Mouse (Mus musculus): ENCODE measurements around the gene Cd3g. TPM values are rescaled to one million over a fixed set of nuclear protein-coding genes. Genes with fewer than 3 reads are reported as not detected.
A peak's percentile ranks its signal among the peaks of the same experiment; 100 is the strongest.
"Not testable (repeated sequence)": the region's sequence is repeated elsewhere in the genome, so short reads cannot be mapped to it uniquely, and the experiment has no call there.

Cd3g gene
- polyA plus RNA-seq, 1 experiment, result not detected

DNA sequence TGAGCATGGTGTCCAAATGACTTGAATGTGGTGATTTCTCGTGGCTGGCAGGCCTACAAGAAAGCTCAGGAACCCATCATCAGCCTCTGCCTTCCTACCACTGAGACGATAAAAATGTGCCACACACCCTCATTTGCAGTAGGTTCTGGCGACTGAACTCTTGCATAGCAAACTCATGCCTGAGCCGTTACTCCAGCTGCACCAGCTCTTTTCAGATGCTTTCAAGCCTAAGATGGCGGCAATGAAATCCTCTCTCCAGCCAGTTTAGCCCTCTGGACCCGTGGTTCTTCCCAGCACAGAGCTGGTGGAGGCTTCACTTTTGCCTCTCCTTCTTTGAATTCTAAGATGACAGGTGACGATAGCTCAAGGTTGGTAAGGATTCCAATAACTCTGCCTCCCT is 425 bp downstream of the Cd3g start:
- Histone ChIP-seq H3K4me3 (ENCODE audit: insufficient read depth, low read length) (no peak overlapping the region), H3K4me1 (ENCODE audit: control insufficient read depth, insufficient read depth, low read length) (no peaks in the 10 kb centered on the region), H3K27ac (ENCODE audit: insufficient read depth, low read length) (no peak overlapping the region)
- no peak for TF ChIP-seq CTCF (IDR thresholded peaks at IDR 0.05; ENCODE audit: extremely low read depth, insufficient read depth, low read length)

DNA sequence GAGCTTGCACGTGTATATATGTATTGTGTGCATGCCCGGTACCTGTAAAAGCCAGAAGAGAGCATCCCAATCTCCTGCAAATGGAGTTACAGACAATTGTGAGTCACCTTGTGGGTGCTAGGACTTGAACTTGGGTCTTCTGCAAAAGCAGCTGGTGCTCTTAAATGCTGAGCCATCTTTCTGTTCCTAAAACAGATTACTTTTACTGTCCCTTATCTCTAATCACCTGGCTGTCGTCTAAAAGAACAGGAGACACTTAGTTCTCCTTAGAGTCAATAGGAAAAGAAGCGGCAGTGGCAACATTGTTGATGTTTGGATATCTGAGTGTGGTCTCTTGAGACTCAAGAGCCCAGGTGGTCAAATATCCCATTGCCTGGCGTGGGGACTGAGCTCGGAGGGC is 2.4 kb downstream of the Cd3g start:
- Histone ChIP-seq H3K27ac (ENCODE audit: insufficient read depth, low read length) (no peak overlapping the region), H3K4me1 (ENCODE audit: control insufficient read depth, insufficient read depth, low read length) (no peaks in the 10 kb centered on the region), H3K4me3 (ENCODE audit: insufficient read depth, low read length) (no peak overlapping the region)
- TF ChIP-seq POLR2A (IDR thresholded peaks at IDR 0.05; ENCODE audit: extremely low read depth, insufficient read depth, low read length) (no peak), CTCF (IDR thresholded peaks at IDR 0.05; ENCODE audit: extremely low read depth, insufficient read depth, low read length) (no peak)

DNA sequence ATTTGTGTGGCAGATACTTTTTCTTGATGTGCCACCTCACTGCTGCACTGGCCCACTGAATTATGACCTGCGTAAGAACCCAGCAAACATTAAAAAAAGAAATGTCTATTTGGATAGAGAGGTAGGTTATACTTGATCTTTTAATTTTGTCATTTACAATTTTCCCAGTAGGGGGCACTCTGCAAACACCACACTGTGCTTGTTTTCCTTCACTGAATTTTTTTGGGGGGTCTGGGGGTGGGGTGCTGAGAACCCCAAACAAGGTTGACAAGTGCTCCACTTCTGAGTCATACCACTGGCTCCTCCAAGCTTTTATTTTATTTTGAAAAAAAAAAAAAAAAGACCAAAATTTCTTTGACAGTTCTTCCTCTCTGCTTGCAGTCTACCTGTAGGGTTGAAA is 10.8 kb downstream of the Cd3g start:
- H3K27ac ChIP-seq (ENCODE audit: insufficient read depth, low read length), result no peak overlapping the region
- no peak overlapping the region for H3K4me3 ChIP-seq (ENCODE audit: insufficient read depth, low read length)
- no peaks in the 10 kb centered on the region for H3K4me1 ChIP-seq (ENCODE audit: control insufficient read depth, insufficient read depth, low read length)
- TF ChIP-seq POLR2A (IDR thresholded peaks at IDR 0.05; ENCODE audit: extremely low read depth, insufficient read depth, low read length), result no peak
- no peak for TF ChIP-seq CTCF (IDR thresholded peaks at IDR 0.05; ENCODE audit: extremely low read depth, insufficient read depth, low read length)

DNA sequence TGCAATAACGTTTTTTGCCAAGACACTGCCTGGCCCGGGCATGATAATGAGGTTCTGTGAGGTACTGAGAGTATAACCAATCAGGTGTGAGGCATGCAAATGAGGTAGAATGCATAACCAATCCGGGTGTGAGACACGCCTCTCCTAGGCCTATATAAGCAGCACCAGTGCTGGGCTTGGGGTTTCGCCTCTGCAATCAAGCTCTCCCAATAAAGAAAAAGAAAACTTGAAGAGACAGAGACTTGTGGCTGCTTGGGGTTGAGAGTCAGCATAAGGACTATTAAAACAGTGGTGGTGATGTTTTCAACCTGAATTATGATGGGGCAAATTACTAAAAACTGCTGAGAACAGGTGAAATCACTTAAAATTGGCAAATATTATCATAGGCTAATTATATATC is 12.5 kb downstream of the Cd3g start:
- H3K4me3 ChIP-seq (ENCODE audit: insufficient read depth, low read length); H3K4me1 ChIP-seq (ENCODE audit: control insufficient read depth, insufficient read depth, low read length); H3K27ac ChIP-seq (ENCODE audit: insufficient read depth, low read length): not testable (repeated sequence)

DNA sequence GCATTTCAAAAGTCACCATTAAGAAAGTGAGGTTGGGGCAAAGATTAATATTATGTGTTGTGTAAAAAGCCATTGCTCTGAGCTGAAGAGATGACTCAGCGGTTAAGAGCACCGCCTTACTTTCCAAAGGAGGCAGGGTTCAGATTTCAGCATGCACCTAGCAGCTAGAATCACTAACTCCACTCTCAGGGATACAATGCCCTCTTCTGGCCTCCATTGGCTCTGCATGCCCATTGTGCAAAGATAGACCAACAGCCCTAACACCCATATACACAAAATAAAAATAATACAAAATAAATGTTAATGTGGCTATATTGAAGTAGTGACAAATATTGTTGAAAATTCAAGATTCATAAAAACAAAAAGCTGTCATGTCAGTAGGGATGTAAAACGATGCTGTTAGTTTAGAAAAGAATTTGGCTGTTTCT is 13.4 kb downstream of the Cd3g start:
- Histone ChIP-seq H3K4me3 (ENCODE audit: insufficient read depth, low read length) (no peak overlapping the region), H3K27ac (ENCODE audit: insufficient read depth, low read length) (no peak overlapping the region), H3K4me1 (ENCODE audit: control insufficient read depth, insufficient read depth, low read length) (no peaks in the 10 kb centered on the region)
- TF ChIP-seq POLR2A (IDR thresholded peaks at IDR 0.05; ENCODE audit: extremely low read depth, insufficient read depth, low read length), result no peak
- TF ChIP-seq CTCF (IDR thresholded peaks at IDR 0.05; ENCODE audit: extremely low read depth, insufficient read depth, low read length), result peak; percentile 61

DNA sequence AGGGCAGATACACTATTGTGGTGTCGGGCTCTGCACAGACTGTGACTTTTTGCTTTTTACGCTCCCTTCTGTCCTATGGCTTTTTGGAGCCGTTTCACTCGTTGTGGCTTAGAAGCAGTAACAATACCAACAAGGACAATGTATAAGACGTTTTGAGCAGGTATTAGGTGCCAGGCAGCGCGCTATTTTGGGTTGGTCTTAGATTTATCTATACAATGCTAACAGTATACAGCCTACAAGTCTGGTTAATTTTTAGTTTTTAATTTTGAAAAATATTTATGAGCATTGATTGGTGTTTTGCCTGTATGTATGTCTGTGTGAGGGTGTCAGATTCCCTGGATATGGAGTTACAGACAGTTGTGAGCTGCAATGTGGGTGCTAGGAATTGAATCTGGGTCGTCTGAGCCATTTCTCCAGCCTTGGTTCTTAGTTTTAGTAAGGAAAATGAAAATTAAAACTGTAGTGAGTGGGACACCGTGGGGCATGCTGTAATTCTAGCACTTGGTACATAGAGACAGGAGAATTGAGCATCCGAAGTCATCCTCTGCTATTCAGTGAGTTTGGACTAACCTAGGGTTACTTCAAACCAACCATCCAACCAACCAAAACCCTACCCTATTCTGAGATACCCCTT is 14.3 kb downstream of the Cd3g start:
- 0 out of 2 replicates have a peak overlapping the region, but pooled peaks have one; percentile 12 for H3K27ac ChIP-seq (ENCODE audit: insufficient read depth, low read length)
- no peaks in the 10 kb centered on the region for H3K4me1 ChIP-seq (ENCODE audit: control insufficient read depth, insufficient read depth, low read length)
- TF ChIP-seq CTCF (IDR thresholded peaks at IDR 0.05; ENCODE audit: extremely low read depth, insufficient read depth, low read length), result no peak
- TF ChIP-seq POLR2A (IDR thresholded peaks at IDR 0.05; ENCODE audit: extremely low read depth, insufficient read depth, low read length), result no peak

DNA sequence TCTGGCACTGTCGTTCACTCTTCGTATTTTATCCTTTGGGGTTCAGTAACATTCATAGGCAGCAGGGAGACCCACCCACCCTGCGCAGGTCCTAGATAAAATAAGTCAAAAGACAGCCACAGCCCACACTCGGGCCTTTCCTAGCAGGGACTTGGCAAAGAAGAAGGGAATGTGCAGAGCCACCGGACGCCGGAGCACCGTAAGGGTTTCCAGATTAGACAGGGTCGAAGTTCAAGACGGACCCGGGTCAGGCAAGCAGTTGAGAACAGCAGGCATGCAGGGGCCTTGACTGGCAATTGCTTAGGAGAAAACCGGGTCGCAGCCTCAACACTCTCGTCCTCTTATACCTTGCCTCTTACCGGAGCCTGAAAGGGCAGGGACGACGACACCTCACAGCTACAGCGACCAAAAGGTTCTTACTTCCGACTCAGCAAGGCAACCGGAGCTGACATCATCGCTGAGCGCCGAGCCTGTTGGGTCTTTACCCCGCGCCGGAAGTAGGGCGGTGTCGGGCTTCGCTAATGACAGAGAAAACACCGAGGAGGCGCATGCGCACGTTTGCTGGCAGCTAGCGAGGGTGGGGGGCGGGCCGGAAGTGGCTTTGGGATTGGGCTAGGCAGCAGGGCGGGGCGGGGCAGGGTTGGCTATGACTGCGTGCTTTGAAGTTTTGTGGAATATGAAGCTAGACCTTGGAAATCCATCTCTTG is 15.0 kb downstream of the Cd3g start, which contains the start of gene Ube4a:
TSS of gene Ube4a (minus strand) at position 475 of the 707 bp plus-strand sequence.
- TF ChIP-seq CTCF (IDR thresholded peaks at IDR 0.05; ENCODE audit: extremely low read depth, insufficient read depth, low read length) (no peak), POLR2A (IDR thresholded peaks at IDR 0.05; ENCODE audit: extremely low read depth, insufficient read depth, low read length) (peak; percentile 92)
- 0 out of 2 replicates have a peak within 1 kb of the TSS, but pooled peaks have one; percentile 12 for H3K27ac ChIP-seq (ENCODE audit: insufficient read depth, low read length)

More for the DNA sequence above, 14.3 kb downstream of the Cd3g start:
- H3K4me3 ChIP-seq (ENCODE audit: insufficient read depth, low read length), result peak overlapping the region; percentile 51

DNA sequence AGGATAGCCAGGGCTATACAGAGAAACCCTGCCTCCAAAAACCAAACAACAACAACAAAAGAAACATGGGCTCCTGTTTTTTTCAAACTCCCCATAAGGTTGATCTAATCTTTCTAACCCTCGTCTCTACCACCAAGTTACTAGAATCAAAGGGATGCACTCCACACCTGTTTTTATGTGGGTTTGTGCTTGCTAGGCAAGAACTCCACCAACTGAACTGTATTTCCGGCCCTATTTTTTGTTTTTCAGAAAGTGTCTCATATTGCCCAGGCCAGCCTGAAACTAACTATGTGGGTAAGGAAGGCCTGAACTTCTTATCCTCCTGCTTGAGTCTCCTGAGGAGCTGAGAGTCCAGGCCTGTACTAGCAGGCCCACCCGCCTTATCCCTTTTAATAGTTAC is 25.8 kb downstream of the Cd3g start:
- Histone ChIP-seq H3K4me3 (ENCODE audit: insufficient read depth, low read length) (no peak overlapping the region), H3K27ac (ENCODE audit: insufficient read depth, low read length) (no peak overlapping the region), H3K4me1 (ENCODE audit: control insufficient read depth, insufficient read depth, low read length) (no peaks in the 10 kb centered on the region)
- TF ChIP-seq POLR2A (IDR thresholded peaks at IDR 0.05; ENCODE audit: extremely low read depth, insufficient read depth, low read length) (no peak), CTCF (IDR thresholded peaks at IDR 0.05; ENCODE audit: extremely low read depth, insufficient read depth, low read length) (no peak)

More for the DNA sequence above, 15.0 kb downstream of the Cd3g start, which contains the start of gene Ube4a:
- H3K4me1 ChIP-seq (ENCODE audit: control insufficient read depth, insufficient read depth, low read length), result no peaks in the 10 kb centered on the region
- H3K4me3 ChIP-seq (ENCODE audit: insufficient read depth, low read length), result peak within 1 kb of the TSS; percentile 51

DNA sequence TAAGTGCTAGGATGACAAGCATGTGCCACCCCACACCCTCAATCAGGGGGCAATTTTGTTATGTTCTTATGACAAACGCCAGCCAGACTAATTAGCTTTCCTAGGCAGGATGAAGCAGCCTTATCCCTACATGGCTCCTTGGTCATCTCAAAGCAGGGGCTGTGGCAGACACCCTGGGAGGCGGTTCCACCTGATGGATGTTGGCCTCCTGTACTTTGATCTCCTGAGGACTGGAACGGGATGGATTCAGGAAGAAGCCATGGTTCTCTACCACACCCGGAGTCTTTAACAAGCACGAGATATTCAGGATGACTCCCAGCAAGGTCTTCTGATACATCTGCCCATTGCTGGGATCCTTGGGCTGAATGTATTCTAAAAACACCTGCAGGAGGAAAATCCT is 32.4 kb downstream of the Cd3g start:
- no peak overlapping the region for H3K27ac ChIP-seq (ENCODE audit: insufficient read depth, low read length)
- no peak overlapping the region for H3K4me3 ChIP-seq (ENCODE audit: insufficient read depth, low read length)
- TF ChIP-seq CTCF (IDR thresholded peaks at IDR 0.05; ENCODE audit: extremely low read depth, insufficient read depth, low read length) (no peak), POLR2A (IDR thresholded peaks at IDR 0.05; ENCODE audit: extremely low read depth, insufficient read depth, low read length) (no peak)
- no peaks in the 10 kb centered on the region for H3K4me1 ChIP-seq (ENCODE audit: control insufficient read depth, insufficient read depth, low read length)

DNA sequence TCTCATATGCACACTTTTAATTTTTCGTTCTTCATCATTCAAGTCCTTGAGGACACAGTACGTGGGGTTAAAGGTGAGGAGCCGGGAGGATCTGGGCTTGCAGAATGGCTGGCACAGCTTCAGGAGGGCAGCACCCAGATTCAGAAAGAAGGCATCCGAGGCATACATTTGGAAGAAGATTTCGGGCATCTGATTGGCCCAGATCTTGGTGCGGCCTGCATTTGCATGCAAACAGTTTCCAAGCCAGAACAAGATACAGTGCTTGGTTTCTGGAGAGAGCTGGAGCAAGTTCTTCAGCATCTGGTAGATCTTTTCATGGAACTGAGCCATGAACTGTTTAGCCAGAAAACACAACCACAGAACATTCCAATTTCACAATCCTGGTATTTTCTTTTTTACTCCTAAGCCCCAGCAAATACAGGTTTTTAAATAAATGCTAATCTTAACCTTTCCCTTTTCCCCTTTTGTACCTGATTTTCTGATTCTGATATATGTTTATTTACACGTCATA is 34.0 kb downstream of the Cd3g start:
- no peak for TF ChIP-seq CTCF (IDR thresholded peaks at IDR 0.05; ENCODE audit: extremely low read depth, insufficient read depth, low read length)
- no peak for TF ChIP-seq POLR2A (IDR thresholded peaks at IDR 0.05; ENCODE audit: extremely low read depth, insufficient read depth, low read length)
- Histone ChIP-seq H3K4me1 (ENCODE audit: control insufficient read depth, insufficient read depth, low read length) (no peaks in the 10 kb centered on the region), H3K27ac (ENCODE audit: insufficient read depth, low read length) (no peak overlapping the region), H3K4me3 (ENCODE audit: insufficient read depth, low read length) (no peak overlapping the region)

All from cortical plate, adult 2 months (tissue).